Mouse (Mus musculus): ENCODE results near the gene Tiprl. TPM values are rescaled to one million over a fixed set of nuclear protein-coding genes. Genes with fewer than 3 reads are reported as not detected.

Gene Tiprl
- 10 to 100 TPM; 30.0 to 36.4 (median 34.8) TPM for total RNA-seq (2022)

GRCm38 (mm10) chr1:165236321-165237298 is at the start of gene Tiprl:
Gene Tiprl (minus strand): TSS chr1:165236996.
- peak; percentile 97 for DNase-seq (ENCODE audit: low spot score)

- no peak for DNase-seq (ENCODE audit: low spot score)
These were observed 47.3 kb upstream of the Tiprl start for GRCm38 (mm10) chr1:165284096-165284495.

GRCm38 (mm10) chr1:165282967-165283345 is 46.2 kb upstream of the Tiprl start:
- DNase-seq (ENCODE audit: low spot score) = no peak

- DNase-seq (ENCODE audit: low spot score) = no peak
These were observed 45.6 kb upstream of the Tiprl start for GRCm38 (mm10) chr1:165282222-165282966.

GRCm38 (mm10) chr1:165281351-165282221 is 44.8 kb upstream of the Tiprl start:
- peak; percentile 47 for DNase-seq (ENCODE audit: low spot score)

GRCm38 (mm10) chr1:165280741-165281140 is 43.9 kb upstream of the Tiprl start:
- no peak for DNase-seq (ENCODE audit: low spot score)

GRCm38 (mm10) chr1:165274946-165275345 is 38.1 kb upstream of the Tiprl start:
- no peak for DNase-seq (ENCODE audit: low spot score)

GRCm38 (mm10) chr1:165252027-165252671 is 15.4 kb upstream of the Tiprl start:
- peak; percentile 55 for DNase-seq (ENCODE audit: low spot score)

GRCm38 (mm10) chr1:165250546-165250945 is 13.8 kb upstream of the Tiprl start:
- no peak for DNase-seq (ENCODE audit: low spot score)

GRCm38 (mm10) chr1:165248842-165249241 is 12.0 kb upstream of the Tiprl start:
- DNase-seq (ENCODE audit: low spot score) = no peak

GRCm38 (mm10) chr1:165247788-165248187 is 11.0 kb upstream of the Tiprl start:
- DNase-seq (ENCODE audit: low spot score) = no peak

GRCm38 (mm10) chr1:165247085-165247484 is 10.3 kb upstream of the Tiprl start:
- DNase-seq (ENCODE audit: low spot score) = peak; percentile 24

- DNase-seq (ENCODE audit: low spot score) = no peak
These were observed 9.8 kb upstream of the Tiprl start for GRCm38 (mm10) chr1:165246587-165246986.

- DNase-seq (ENCODE audit: low spot score) = no peak
These were observed 950 bp downstream of the Tiprl start for GRCm38 (mm10) chr1:165235846-165236245.

- no peak for DNase-seq (ENCODE audit: low spot score)
These were observed 3.0 kb downstream of the Tiprl start for GRCm38 (mm10) chr1:165233806-165234205.

GRCm38 (mm10) chr1:165230691-165231090 is 6.1 kb downstream of the Tiprl start:
- DNase-seq (ENCODE audit: low spot score) = no peak

- no peak for DNase-seq (ENCODE audit: low spot score)
These were observed 7.2 kb downstream of the Tiprl start for GRCm38 (mm10) chr1:165229577-165229976.

GRCm38 (mm10) chr1:165217023-165217589 is 19.7 kb downstream of the Tiprl start:
- DNase-seq (ENCODE audit: low spot score) = no peak

- DNase-seq (ENCODE audit: low spot score) = no peak
These were observed 21.0 kb downstream of the Tiprl start for GRCm38 (mm10) chr1:165215831-165216230.

GRCm38 (mm10) chr1:165205591-165205990 is 31.2 kb downstream of the Tiprl start:
- DNase-seq (ENCODE audit: low spot score) = no peak

All from heart, adult 8-10 months (tissue).